Mouse (Mus musculus) embryonic facial prominence, embryonic 11.5 days (tissue): ENCODE measurements around the gene Rubcnl. TPM values are rescaled to one million over a fixed set of nuclear protein-coding genes. Genes with fewer than 3 reads are reported as not detected.
A peak's percentile ranks its signal among the peaks of the same experiment; 100 is the strongest.

Experiments
- ATAC-seq: fragments of 200-750 bp; cut with Nextera tagmentation; replicated peaks from 2 replicates; pipeline ENCODE4 v1.8.0; 2017; ENCODE audit warnings: low read depth; ENCODE audit not compliant: insufficient number of reproducible peaks, low FRiP score, low TSS enrichment
- DNase-seq: peaks from one replicate; pipeline ENCODE4 v3.0.0-alpha.2; 2015; ENCODE audit warnings: low spot score
- H3K27ac ChIP-seq: fragments of 300-500 bp; sonication (generic); replicated peaks from 2 replicates; pipeline ENCODE4 v1.5.1; 2014; ENCODE audit warnings: mild to moderate bottlenecking, low read depth, low read length, control low read depth
- H3K27me3 ChIP-seq: fragments of 300-500 bp; sonication (generic); 2 replicates; pipeline ENCODE4 v1.6.1; 2014; ENCODE audit warnings: mild to moderate bottlenecking, low read length, moderate library complexity, mixed read lengths; ENCODE audit not compliant: control insufficient read depth, insufficient read depth
- H3K36me3 ChIP-seq: fragments of 300-500 bp; sonication (generic); replicated peaks from 2 replicates; pipeline ENCODE4 v1.6.1; 2014; ENCODE audit warnings: low read depth, mild to moderate bottlenecking, low read length, moderate library complexity, mixed read lengths; ENCODE audit not compliant: control insufficient read depth, insufficient read depth
- H3K4me1 ChIP-seq: fragments of 300-500 bp; sonication (generic); 2 replicates; pipeline ENCODE4 v1.6.1; 2014; ENCODE audit warnings: low read length, mixed read lengths; ENCODE audit not compliant: control insufficient read depth, insufficient read depth
- H3K4me2 ChIP-seq: fragments of 300-500 bp; sonication (generic); 2 replicates; pipeline ENCODE4 v1.6.1; 2014; ENCODE audit warnings: low read depth, mild to moderate bottlenecking, control low read depth, low read length, moderate library complexity
- H3K4me3 ChIP-seq: fragments of 300-500 bp; sonication (generic); 2 replicates; pipeline ENCODE4 v1.5.1; 2014; ENCODE audit warnings: low read depth, low read length, control low read depth
- H3K9ac ChIP-seq: fragments of 300-500 bp; sonication (generic); replicated peaks from 2 replicates; pipeline ENCODE4 v1.6.1; 2014; ENCODE audit warnings: mild to moderate bottlenecking, control low read depth, low read length
- H3K9me3 ChIP-seq: fragments of 300-500 bp; sonication (generic); replicated peaks from 2 replicates; pipeline ENCODE4 v1.6.1; 2016; ENCODE audit warnings: mild to moderate bottlenecking, low read length, inconsistent platforms, mixed read lengths; ENCODE audit not compliant: control insufficient read depth
- WGBS: fragments of 180-500 bp; shearing (Covaris S2); extraction: QIAGEN DNeasy Blood & Tissue Kit; methylation state at CpG from one replicate; pipeline ENCODE4 v1.1.7; 2014; 5-methylcytosine and 5-hydroxymethylcytosine counted together
- polyA plus RNA-seq: library from polyadenylated mRNA; unstranded; fragments of >200 nt; fragmentation: Nextera tagmentation; extraction: Ambion mirVana; gene quantifications from 2 replicates; pipeline ENCODE4 v1.2.1, GENCODE M21; 2014

Rubcnl gene
- polyA plus RNA-seq, 1 experiment from 2014 or later: 0.65 TPM

DNA sequence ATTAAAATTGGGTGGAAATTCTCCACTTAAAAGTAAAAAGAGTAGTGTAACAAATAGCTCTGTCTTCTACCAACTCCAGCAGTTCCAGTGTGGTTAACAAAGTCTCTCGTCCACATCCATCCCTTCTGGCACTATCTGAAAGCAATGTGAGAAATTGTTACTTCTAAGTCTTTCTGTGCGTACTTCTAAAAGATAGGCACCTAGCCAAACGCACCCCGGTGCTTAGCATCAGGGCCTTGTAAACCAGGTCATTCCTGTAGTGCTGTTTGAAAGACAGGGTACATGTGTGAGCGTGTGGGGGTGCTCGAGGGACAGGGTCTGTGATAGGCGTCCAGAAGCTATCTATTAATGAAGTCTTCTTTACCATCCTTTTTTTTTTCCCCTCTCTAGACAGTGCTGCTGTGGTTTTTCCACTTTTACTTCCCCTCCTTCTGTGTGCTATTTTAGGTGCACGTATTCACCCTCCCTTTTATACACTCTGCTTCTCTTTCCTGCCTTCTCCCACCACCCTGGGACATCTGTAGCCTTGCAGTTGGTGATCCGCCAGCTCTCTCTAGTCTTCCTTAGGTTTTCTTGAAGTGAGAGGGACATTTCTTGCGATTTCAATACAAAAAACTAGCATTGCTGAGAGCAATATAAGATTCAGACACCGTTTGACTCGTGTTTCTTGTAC, 4.9 kb downstream of the Rubcnl start:
- Histone ChIP-seq H3K36me3 (no peaks in the 10 kb centered on the region), H3K4me3 (no peak overlapping the region), H3K27ac (no peak overlapping the region), H3K9me3 (no peaks in the 10 kb centered on the region), H3K4me1 (no peaks in the 10 kb centered on the region), H3K4me2 (no peak overlapping the region), H3K27me3 (no peaks in the 10 kb centered on the region), H3K9ac (no peak overlapping the region)
- WGBS: 85% methylated on average over 12 of the region's 12 CpGs
- ATAC-seq (no peak), DNase-seq (no peak)

DNA sequence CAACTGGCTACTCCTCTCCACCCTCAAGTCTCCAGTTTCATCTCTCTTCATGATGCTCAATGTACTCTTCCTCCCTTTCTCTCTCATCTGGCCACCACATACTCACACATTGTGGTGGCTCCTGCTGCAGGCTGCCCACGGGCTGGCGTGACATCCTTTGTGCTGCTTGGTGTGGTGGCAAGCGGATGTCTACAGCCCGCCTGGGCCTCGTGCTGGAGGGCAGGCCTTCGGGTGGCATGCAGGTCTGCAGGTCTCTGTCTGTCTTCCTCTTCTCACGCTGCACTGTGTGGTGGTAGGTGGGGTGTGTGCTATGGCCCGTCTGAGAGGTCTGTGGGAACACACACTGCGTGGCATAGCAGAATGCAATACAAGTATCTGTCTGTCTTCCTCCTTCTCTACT, 6.7 kb downstream of the Rubcnl start:
- 84% methylated on average over 9 of the region's 9 CpGs for WGBS
- H3K4me1 ChIP-seq: no peaks in the 10 kb centered on the region
- no peak overlapping the region for H3K9ac ChIP-seq

DNA sequence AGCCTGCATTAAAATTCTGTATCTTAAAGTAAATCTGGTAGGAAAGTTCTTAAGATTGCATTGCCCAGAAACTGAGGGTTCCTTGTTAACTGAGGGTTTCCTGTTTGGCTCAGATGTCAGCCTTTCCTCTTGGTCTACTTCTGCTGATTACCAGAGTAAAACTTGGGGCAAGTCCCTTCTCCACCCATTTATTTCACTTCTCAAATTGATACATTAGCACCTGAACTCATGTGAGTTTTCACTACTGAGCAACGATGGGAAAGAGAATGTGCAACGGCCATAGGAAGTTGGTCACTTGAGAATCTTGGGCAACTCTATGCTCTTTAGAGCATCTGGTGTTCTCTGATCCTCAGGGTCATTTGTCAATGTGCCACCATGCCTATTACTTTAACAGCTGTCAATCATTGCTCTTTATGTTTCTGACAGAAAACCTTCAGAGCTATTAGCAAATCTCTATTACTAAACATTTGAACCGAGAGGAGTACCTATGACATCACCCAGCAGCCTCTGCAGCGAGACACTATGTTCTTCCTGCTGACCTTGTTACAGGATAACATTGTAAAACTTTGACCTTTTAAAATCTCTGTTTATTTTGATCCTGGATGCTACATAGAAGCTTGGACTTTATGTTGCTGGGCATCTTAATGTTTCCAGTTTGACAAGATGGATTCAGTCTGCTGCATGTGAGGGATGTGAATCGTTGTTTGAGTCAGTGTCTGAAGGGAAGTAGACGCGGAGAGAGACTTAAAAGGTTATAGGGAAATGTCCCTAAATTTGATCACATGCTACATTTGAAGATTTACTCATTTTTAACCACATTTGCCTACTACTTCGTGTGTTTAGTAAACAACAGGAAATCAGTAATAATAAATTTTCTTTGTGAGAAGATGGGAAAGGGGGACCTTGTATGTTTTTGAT, 9.2 kb downstream of the Rubcnl start:
- H3K27ac ChIP-seq: no peak overlapping the region
- no peak overlapping the region for H3K9ac ChIP-seq
- no peaks in the 10 kb centered on the region for H3K27me3 ChIP-seq
- no peaks in the 10 kb centered on the region for H3K4me1 ChIP-seq
- WGBS: 80% methylated on average over 8 of the region's 8 CpGs
- DNase-seq (no peak), ATAC-seq (no peak)
- no peak overlapping the region for H3K4me2 ChIP-seq
- H3K9me3 ChIP-seq: no peaks in the 10 kb centered on the region
- H3K4me3 ChIP-seq: no peak overlapping the region
- H3K36me3 ChIP-seq: no peaks in the 10 kb centered on the region

More for the DNA sequence above, 6.7 kb downstream of the Rubcnl start:
- Histone ChIP-seq H3K27ac (no peak overlapping the region), H3K4me3 (no peak overlapping the region), H3K27me3 (no peaks in the 10 kb centered on the region), H3K4me2 (no peak overlapping the region), H3K9me3 (no peaks in the 10 kb centered on the region), H3K36me3 (no peaks in the 10 kb centered on the region)
- DNase-seq (no peak), ATAC-seq (no peak)

DNA sequence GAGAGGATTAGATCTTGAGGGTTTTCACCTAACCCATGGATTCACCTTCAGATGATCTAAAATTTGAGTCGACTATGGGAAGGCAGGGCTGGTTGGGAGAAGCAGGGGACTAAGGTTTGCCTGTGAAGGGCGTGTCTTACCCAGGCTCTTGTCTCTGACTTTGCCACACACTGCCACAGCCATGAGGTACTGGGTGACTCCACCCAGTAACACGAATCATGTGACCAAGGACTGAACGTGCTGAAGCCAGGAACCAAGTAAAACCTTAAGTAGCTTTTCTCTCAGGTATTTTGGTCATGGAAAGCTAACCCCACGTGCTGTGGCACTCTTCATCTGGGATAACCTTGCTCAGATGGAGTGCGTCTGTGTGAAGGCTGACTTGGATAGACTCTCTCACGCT, 14.9 kb downstream of the Rubcnl start:
- WGBS: 79% methylated on average over 7 of the region's 7 CpGs
- H3K4me1 ChIP-seq: no peaks in the 10 kb centered on the region
- H3K27me3 ChIP-seq: no peaks in the 10 kb centered on the region
- H3K9ac ChIP-seq: no peak overlapping the region
- ATAC-seq: no peak
- no peaks in the 10 kb centered on the region for H3K36me3 ChIP-seq
- no peak overlapping the region for H3K4me2 ChIP-seq
- no peak overlapping the region for H3K4me3 ChIP-seq
- DNase-seq: no peak
- H3K27ac ChIP-seq: no peak overlapping the region
- H3K9me3 ChIP-seq: no peaks in the 10 kb centered on the region

DNA sequence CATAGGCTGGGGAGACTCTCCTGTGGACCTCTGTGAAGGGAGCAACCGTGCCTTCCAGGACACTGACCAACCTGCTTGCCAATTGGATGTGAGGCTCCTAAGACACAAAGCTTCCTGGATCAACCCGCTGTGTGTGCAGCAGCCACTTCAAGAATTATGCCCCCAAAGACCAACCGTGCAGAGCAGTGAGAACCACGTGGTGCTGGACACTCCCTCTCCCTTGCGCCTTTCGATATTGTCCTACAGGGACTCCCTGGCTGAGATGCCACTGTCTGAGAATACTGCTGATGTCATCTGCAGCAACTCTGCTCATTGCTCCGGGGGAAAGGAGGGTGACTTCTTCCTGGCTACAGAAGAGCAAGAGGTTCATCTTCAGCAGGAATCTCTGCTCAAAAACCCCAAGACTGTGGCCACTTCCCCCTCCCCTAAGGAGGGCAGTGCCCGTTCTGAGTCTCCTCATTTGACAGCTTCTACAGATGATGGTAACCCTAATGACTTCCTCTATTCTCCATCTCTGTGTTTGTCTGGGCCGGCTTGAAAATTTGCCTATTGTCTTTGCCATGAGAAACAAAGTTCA, 16.3 kb downstream of the Rubcnl start:
- Histone ChIP-seq H3K4me1 (no peaks in the 10 kb centered on the region), H3K9me3 (no peaks in the 10 kb centered on the region), H3K9ac (no peak overlapping the region), H3K36me3 (no peaks in the 10 kb centered on the region), H3K27ac (no peak overlapping the region), H3K27me3 (no peaks in the 10 kb centered on the region), H3K4me3 (no peak overlapping the region), H3K4me2 (no peak overlapping the region)
- no peak for DNase-seq
- WGBS: 80% methylated on average over 9 of the region's 9 CpGs
- ATAC-seq: no peak

DNA sequence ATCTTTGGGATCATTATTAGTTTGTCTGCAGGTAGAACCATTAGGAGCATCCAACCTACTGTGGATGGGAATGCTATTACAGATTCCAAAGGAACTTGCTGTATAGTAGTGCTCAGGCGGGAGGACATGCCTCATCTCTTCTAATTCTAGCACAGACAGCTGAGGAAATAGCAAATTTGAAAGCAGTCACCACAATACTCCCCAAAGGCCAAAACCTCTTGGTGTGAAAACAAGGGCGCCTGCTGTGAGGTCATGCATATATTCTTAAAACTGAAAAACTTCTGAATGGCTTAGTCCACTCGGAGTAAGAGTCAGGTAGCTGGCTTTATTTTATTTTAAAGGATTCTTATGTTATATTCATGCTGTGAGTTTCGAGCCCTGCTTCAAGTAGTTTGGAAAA, 16.9 kb downstream of the Rubcnl start:
- no peak overlapping the region for H3K4me2 ChIP-seq
- no peak overlapping the region for H3K27ac ChIP-seq
- DNase-seq: no peak
- no peak for ATAC-seq
- H3K9me3 ChIP-seq: no peaks in the 10 kb centered on the region
- no peak overlapping the region for H3K9ac ChIP-seq
- H3K4me1 ChIP-seq: no peaks in the 10 kb centered on the region
- no peak overlapping the region for H3K4me3 ChIP-seq
- 76% methylated on average over 4 of the region's 4 CpGs for WGBS
- no peaks in the 10 kb centered on the region for H3K27me3 ChIP-seq
- no peaks in the 10 kb centered on the region for H3K36me3 ChIP-seq

DNA sequence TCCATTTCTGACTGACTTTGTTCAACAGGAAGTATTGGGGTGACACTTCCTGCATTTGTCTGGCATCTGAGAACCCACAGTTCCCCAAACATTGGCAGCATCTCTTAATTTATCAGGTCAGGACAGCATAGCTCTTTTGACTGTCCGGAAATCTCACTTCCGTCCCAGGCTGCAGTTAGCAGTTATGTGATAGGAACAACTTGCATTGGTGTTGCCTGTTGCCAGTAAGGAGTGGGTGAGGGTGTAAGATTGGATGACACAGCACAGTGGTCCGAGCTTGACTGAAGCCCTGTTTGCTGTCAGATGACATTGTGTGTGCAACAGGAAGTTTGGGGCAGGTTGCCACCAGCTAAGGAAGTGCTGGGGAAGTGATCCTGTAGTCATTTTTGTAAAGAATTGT, 18.4 kb downstream of the Rubcnl start:
- no peaks in the 10 kb centered on the region for H3K9me3 ChIP-seq
- ATAC-seq (no peak), DNase-seq (no peak)
- H3K4me3 ChIP-seq: no peak overlapping the region
- H3K4me1 ChIP-seq: no peaks in the 10 kb centered on the region
- H3K4me2 ChIP-seq: no peak overlapping the region
- H3K27me3 ChIP-seq: no peaks in the 10 kb centered on the region
- WGBS: 87% methylated on average over 3 of the region's 3 CpGs
- H3K27ac ChIP-seq: no peak overlapping the region
- no peak overlapping the region for H3K9ac ChIP-seq
- no peaks in the 10 kb centered on the region for H3K36me3 ChIP-seq

DNA sequence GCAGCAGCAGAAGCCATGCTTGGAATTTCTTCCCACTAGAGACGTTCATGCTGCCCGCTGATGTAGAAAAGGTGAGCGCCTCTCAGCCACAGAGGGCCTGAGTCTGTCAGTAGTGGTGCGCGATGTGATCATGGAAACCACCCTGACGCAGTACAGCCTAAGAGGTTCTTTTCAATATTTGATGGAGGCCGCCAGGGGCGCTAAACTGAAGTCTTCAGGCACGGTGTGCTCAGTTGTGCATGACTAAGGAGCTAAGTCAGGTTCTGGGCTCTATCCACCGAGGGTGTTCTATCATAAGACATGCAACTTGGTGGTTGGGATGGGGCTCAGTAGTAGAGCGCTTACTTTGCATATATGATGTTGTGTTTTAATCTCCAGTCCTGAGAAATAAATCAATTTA, 19.6 kb downstream of the Rubcnl start:
- no peak overlapping the region for H3K4me3 ChIP-seq
- H3K4me2 ChIP-seq: no peak overlapping the region
- no peak overlapping the region for H3K27ac ChIP-seq
- H3K4me1 ChIP-seq: no peaks in the 10 kb centered on the region
- H3K27me3 ChIP-seq: no peaks in the 10 kb centered on the region
- 55% methylated on average over 11 of the region's 11 CpGs for WGBS
- ATAC-seq: no peak
- no peaks in the 10 kb centered on the region for H3K9me3 ChIP-seq
- no peak overlapping the region for H3K9ac ChIP-seq
- H3K36me3 ChIP-seq: no peaks in the 10 kb centered on the region
- peak; percentile 42 for DNase-seq
